8 mouse cellular contexts compared by ENCODE assay signal in genomic region chr17:78937229-78937853, GRCm38 (mm10). TPM values are rescaled to one million over a fixed set of nuclear protein-coding genes. Genes with fewer than 3 reads are reported as not detected.
DNase-seq lines count a peak whose midpoint lies in the region; ATAC-seq and TF ChIP-seq lines count a peak whose summit lies in the region.

No protein-coding gene starts in this region.

- TF ChIP-seq CTCF in bone marrow macrophage, adult 2 months (IDR thresholded peaks at IDR 0.05; ENCODE audit: low read depth, low read length): no peak
- no peak for TF ChIP-seq CTCF in heart, postnatal 0 days (IDR thresholded peaks at IDR 0.05; ENCODE audit: low read depth)

- WGBS in kidney, embryonic 14.5 days: 9% methylated on average over 26 of the region's 26 CpGs
- 6% methylated on average over 26 of the region's 26 CpGs for WGBS in heart, postnatal 0 days

- no peaks in the 10 kb centered on the region for H3K27me3 ChIP-seq in kidney, embryonic 14.5 days (ENCODE audit: control insufficient read depth, insufficient read depth, low read length)
- H3K27me3 ChIP-seq in heart, postnatal 0 days (ENCODE audit: control insufficient read depth, insufficient read depth, low read length): no peaks in the 10 kb centered on the region

- H3K27ac ChIP-seq in kidney, embryonic 14.5 days (ENCODE audit: low read depth, low read length): no peak overlapping the region
- no peak overlapping the region for H3K27ac ChIP-seq in bone marrow macrophage, adult 2 months (ENCODE audit: insufficient read depth, low read depth, low read length)
- H3K27ac ChIP-seq in heart, postnatal 0 days (ENCODE audit: low read depth): peak overlapping the region; percentile 28

- H3K9me3 ChIP-seq in kidney, embryonic 14.5 days (ENCODE audit: control insufficient read depth, low read length): no peaks in the 10 kb centered on the region
- no peaks in the 10 kb centered on the region for H3K9me3 ChIP-seq in heart, postnatal 0 days (replicated peaks; ENCODE audit: control insufficient read depth, low read length)

- H3K4me2 ChIP-seq in kidney, embryonic 14.5 days (replicated peaks; ENCODE audit: low read depth, low read length): peak overlapping the region; percentile 82
- H3K4me2 ChIP-seq in heart, postnatal 0 days (ENCODE audit: low read depth, low read length): peak overlapping the region; percentile 91

- no peak for TF ChIP-seq EP300 in heart, postnatal 0 days (IDR thresholded peaks at IDR 0.05; ENCODE audit: low read depth)

- ATAC-seq in kidney, embryonic 14.5 days (ENCODE audit: low FRiP score, low TSS enrichment): peak; percentile 4
- peak; percentile 0; the same call in 1 of the 2 replicates for ATAC-seq in heart, postnatal 0 days (ENCODE audit: insufficient read depth, low read depth)
- peak; percentile 9; the same call in 1 of the 2 replicates for ATAC-seq in megakaryocyte-erythroid progenitor cell, adult 5-6 weeks (replicated peaks; ENCODE audit: low FRiP score, low TSS enrichment, poor library complexity, severe bottlenecking)

- H3K36me3 ChIP-seq in kidney, embryonic 14.5 days (ENCODE audit: control insufficient read depth, insufficient read depth, low read length): peaks cover 35% of the 10 kb centered on the region
- H3K36me3 ChIP-seq in heart, postnatal 0 days (replicated peaks; ENCODE audit: control insufficient read depth, insufficient read depth, low read length): peaks cover 36% of the 10 kb centered on the region

- H3K9ac ChIP-seq in kidney, embryonic 14.5 days (ENCODE audit: low read depth, low read length): peak overlapping the region; percentile 72
- peak overlapping the region; percentile 80 for H3K9ac ChIP-seq in heart, postnatal 0 days (replicated peaks; ENCODE audit: low read depth, low read length)

- no peaks in the 10 kb centered on the region for H3K4me1 ChIP-seq in kidney, embryonic 14.5 days (ENCODE audit: control insufficient read depth, insufficient read depth, low read length)
- H3K4me1 ChIP-seq in bone marrow macrophage, adult 2 months (ENCODE audit: control insufficient read depth, insufficient read depth, low read length): peaks cover 29% of the 10 kb centered on the region
- peaks cover 13% of the 10 kb centered on the region for H3K4me1 ChIP-seq in heart, postnatal 0 days (ENCODE audit: control insufficient read depth, insufficient read depth)

- peak overlapping the region; percentile 65 for H3K4me3 ChIP-seq in kidney, embryonic 14.5 days (ENCODE audit: low read length)
- H3K4me3 ChIP-seq in bone marrow macrophage, adult 2 months (ENCODE audit: insufficient read depth, low read length): peak overlapping the region; percentile 89
- H3K4me3 ChIP-seq in heart, postnatal 0 days (ENCODE audit: low read depth, low read length): peak overlapping the region; percentile 92

- no peak for DNase-seq in kidney, postnatal 14 days
- DNase-seq in heart, postnatal 0 days (ENCODE audit: low spot score): no peak
- DNase-seq in frontal cortex, postnatal 14 days (ENCODE audit: low spot score in 2 of 2): no peak
- DNase-seq in frontal cortex, postnatal 36 days (ENCODE audit: low spot score in 2 of 2): no peak
- DNase-seq in thymus, adult 18-20 months: no peak

- no peak for TF ChIP-seq POLR2A in bone marrow macrophage, adult 2 months (IDR thresholded peaks at IDR 0.05; ENCODE audit: borderline replicate concordance, low read depth, low read length)

RNA-seq across cellular contexts. Expression of gene Ndufaf7, which starts 0.4 kb away (rescaled TPM):
- polyA plus RNA-seq in kidney, embryonic 14.5 days (2014; fragmentation: Nextera tagmentation; extraction: Ambion mirVana): 45.4 and 63.2 TPM in 2 replicates
- 27.6 and 27.8 TPM in 2 replicates for polyA plus RNA-seq in bone marrow macrophage, adult 2 months (2012; ENCODE audit: insufficient read depth, insufficient read length, missing spikeins)
- 21.5 and 31.8 TPM in 2 replicates for total RNA-seq in heart, postnatal 0 days (2014; rRNA removed; ENCODE audit: low replicate concordance)
- 60.7 and 61.6 TPM in 2 replicates for polyA plus RNA-seq in heart, postnatal 0 days (2015; fragmentation: Nextera tagmentation; extraction: Ambion mirVana)
- 61.8 and 78.8 TPM in 2 replicates for total RNA-seq in megakaryocyte-erythroid progenitor cell, adult 5-6 weeks (2014; fragmentation: Nextera tagmentation)
- total RNA-seq in megakaryocyte-erythroid progenitor cell, adult 5-6 weeks (2017): 56.8 and 62.7 TPM in 2 replicates

RNA-seq across cellular contexts. Expression of gene Cebpz, which starts 0.5 kb away (rescaled TPM):
- polyA plus RNA-seq in kidney, embryonic 14.5 days (2014; fragmentation: Nextera tagmentation; extraction: Ambion mirVana): 58.7 and 64.8 TPM in 2 replicates
- 20.7 and 27.8 TPM in 2 replicates for polyA plus RNA-seq in bone marrow macrophage, adult 2 months (2012; ENCODE audit: insufficient read depth, insufficient read length, missing spikeins)
- 6.1 and 9.4 TPM in 2 replicates for total RNA-seq in heart, postnatal 0 days (2014; rRNA removed; ENCODE audit: low replicate concordance)
- polyA plus RNA-seq in heart, postnatal 0 days (2015; fragmentation: Nextera tagmentation; extraction: Ambion mirVana): 27.9 and 28.4 TPM in 2 replicates
- 62.6 and 67.9 TPM in 2 replicates for total RNA-seq in megakaryocyte-erythroid progenitor cell, adult 5-6 weeks (2014; fragmentation: Nextera tagmentation)
- total RNA-seq in megakaryocyte-erythroid progenitor cell, adult 5-6 weeks (2017): 258 and 277 TPM in 2 replicates

RNA-seq across cellular contexts. Expression of gene Cebpzos, which starts 21.0 kb away (rescaled TPM):
- 108 and 133 TPM in 2 replicates for polyA plus RNA-seq in kidney, embryonic 14.5 days (2014; fragmentation: Nextera tagmentation; extraction: Ambion mirVana)
- 27.6 and 31.0 TPM in 2 replicates for polyA plus RNA-seq in bone marrow macrophage, adult 2 months (2012; ENCODE audit: insufficient read depth, insufficient read length, missing spikeins)
- total RNA-seq in heart, postnatal 0 days (2014; rRNA removed; ENCODE audit: low replicate concordance): 21.4 and 56.7 TPM in 2 replicates
- polyA plus RNA-seq in heart, postnatal 0 days (2015; fragmentation: Nextera tagmentation; extraction: Ambion mirVana): 134 and 145 TPM in 2 replicates
- total RNA-seq in megakaryocyte-erythroid progenitor cell, adult 5-6 weeks (2014; fragmentation: Nextera tagmentation): 33.7 and 46.9 TPM in 2 replicates
- 52.9 and 97.9 TPM in 2 replicates for total RNA-seq in megakaryocyte-erythroid progenitor cell, adult 5-6 weeks (2017)

RNA-seq across cellular contexts. Expression of gene Sult6b1, which starts 30.5 kb away (rescaled TPM):
- 0.19 and 0.20 TPM in 2 replicates for polyA plus RNA-seq in kidney, embryonic 14.5 days (2014; fragmentation: Nextera tagmentation; extraction: Ambion mirVana)
- polyA plus RNA-seq in bone marrow macrophage, adult 2 months (2012; ENCODE audit: insufficient read depth, insufficient read length, missing spikeins): not detected in 2 replicates
- not detected in 2 replicates for total RNA-seq in heart, postnatal 0 days (2014; rRNA removed; ENCODE audit: low replicate concordance)
- polyA plus RNA-seq in heart, postnatal 0 days (2015; fragmentation: Nextera tagmentation; extraction: Ambion mirVana): 0.14 TPM in 1 of 2 replicates, not detected in the other
- total RNA-seq in megakaryocyte-erythroid progenitor cell, adult 5-6 weeks (2014; fragmentation: Nextera tagmentation): not detected in 2 replicates
- not detected in 2 replicates for total RNA-seq in megakaryocyte-erythroid progenitor cell, adult 5-6 weeks (2017)

RNA-seq across cellular contexts. Expression of gene Eif2ak2, which starts 55.0 kb away (rescaled TPM):
- 12.0 and 14.6 TPM in 2 replicates for polyA plus RNA-seq in kidney, embryonic 14.5 days (2014; fragmentation: Nextera tagmentation; extraction: Ambion mirVana)
- polyA plus RNA-seq in bone marrow macrophage, adult 2 months (2012; ENCODE audit: insufficient read depth, insufficient read length, missing spikeins): 45.8 and 51.8 TPM in 2 replicates
- 4.7 and 15.6 TPM in 2 replicates for total RNA-seq in heart, postnatal 0 days (2014; rRNA removed; ENCODE audit: low replicate concordance)
- polyA plus RNA-seq in heart, postnatal 0 days (2015; fragmentation: Nextera tagmentation; extraction: Ambion mirVana): 7.4 and 11.6 TPM in 2 replicates
- 30.1 and 37.5 TPM in 2 replicates for total RNA-seq in megakaryocyte-erythroid progenitor cell, adult 5-6 weeks (2014; fragmentation: Nextera tagmentation)
- 54.7 and 66.3 TPM in 2 replicates for total RNA-seq in megakaryocyte-erythroid progenitor cell, adult 5-6 weeks (2017)
